Mouse (Mus musculus): ENCODE measurements around the gene Slc4a8. TPM values are rescaled to one million over a fixed set of nuclear protein-coding genes. Genes with fewer than 3 reads are reported as not detected.
A peak's percentile ranks its signal among the peaks of the same experiment; 100 is the strongest.

Gene Slc4a8
- polyA plus RNA-seq, 1 experiment from 2014 or later = 8.6 TPM

DNA sequence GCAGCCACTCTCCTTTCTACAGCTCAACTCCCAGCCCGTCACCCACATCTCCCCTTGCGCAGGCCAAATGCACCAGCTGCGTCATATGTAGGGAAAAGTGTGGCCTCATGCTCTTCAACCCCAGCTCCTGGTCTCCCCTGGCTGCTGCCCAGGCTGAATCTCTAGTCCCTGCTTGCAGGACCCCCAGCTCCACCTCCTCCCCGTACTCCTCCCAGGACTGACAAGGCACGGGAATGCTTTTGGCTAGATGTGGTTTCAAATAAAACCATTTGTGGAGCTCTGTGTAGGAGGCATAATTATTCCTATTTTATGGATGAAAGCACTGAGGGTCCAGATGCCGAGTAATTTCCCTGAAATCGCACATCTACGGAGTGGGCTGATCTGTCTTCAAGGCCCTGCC, 70.6 kb downstream of the Slc4a8 start:
- 80% methylated on average over 8 of the region's 8 CpGs for WGBS

GRCm38 (mm10) chr15:100832784-100833183, 71.2 kb downstream of the Slc4a8 start:
- H3K9me3 ChIP-seq = peaks cover 11% of the 10 kb centered on the region; the same call in 1 of the 2 replicates
- no peak overlapping the region for H3K27ac ChIP-seq
- H3K4me2 ChIP-seq = no peak overlapping the region
- H3K27me3 ChIP-seq = peaks cover 2% of the 10 kb centered on the region; the same call in 1 of the 2 replicates
- H3K36me3 ChIP-seq = no peaks in the 10 kb centered on the region
- no peak for ATAC-seq (ENCODE audit: insufficient number of reproducible peaks, insufficient read depth, low FRiP score, low TSS enrichment, low read depth)
- H3K9ac ChIP-seq (replicated peaks) = no peak overlapping the region
- 27% methylated on average over 7 of the region's 7 CpGs for WGBS
- H3K4me3 ChIP-seq (replicated peaks) = no peak overlapping the region
- peaks cover 3% of the 10 kb centered on the region; the same call in 1 of the 2 replicates for H3K4me1 ChIP-seq (replicated peaks)

More for the DNA sequence above, 70.6 kb downstream of the Slc4a8 start:
- peaks cover 3% of the 10 kb centered on the region; the same call in 1 of the 2 replicates for H3K4me1 ChIP-seq (replicated peaks)
- H3K27ac ChIP-seq = no peak overlapping the region
- H3K4me3 ChIP-seq (replicated peaks) = no peak overlapping the region
- H3K36me3 ChIP-seq = no peaks in the 10 kb centered on the region
- H3K27me3 ChIP-seq = peaks cover 2% of the 10 kb centered on the region; the same call in 1 of the 2 replicates
- H3K9ac ChIP-seq (replicated peaks) = no peak overlapping the region
- ATAC-seq (ENCODE audit: insufficient number of reproducible peaks, insufficient read depth, low FRiP score, low TSS enrichment, low read depth) = no peak
- peaks cover 5% of the 10 kb centered on the region; the same call in 1 of the 2 replicates for H3K9me3 ChIP-seq
- H3K4me2 ChIP-seq = no peak overlapping the region

GRCm38 (mm10) chr15:100836729-100837128, 75.2 kb downstream of the Slc4a8 start:
- H3K9ac ChIP-seq (replicated peaks) = no peak overlapping the region
- peaks cover 7% of the 10 kb centered on the region; the same call in 1 of the 2 replicates for H3K4me1 ChIP-seq (replicated peaks)
- H3K27me3 ChIP-seq = no peaks in the 10 kb centered on the region; the same call in 1 of the 2 replicates
- H3K27ac ChIP-seq = no peak overlapping the region
- H3K36me3 ChIP-seq = no peaks in the 10 kb centered on the region
- peaks cover 10% of the 10 kb centered on the region for H3K9me3 ChIP-seq
- H3K4me2 ChIP-seq = no peak overlapping the region
- WGBS = 81% methylated on average over 8 of the region's 8 CpGs
- no peak overlapping the region for H3K4me3 ChIP-seq (replicated peaks)
- no peak for ATAC-seq (ENCODE audit: insufficient number of reproducible peaks, insufficient read depth, low FRiP score, low TSS enrichment, low read depth)

DNA sequence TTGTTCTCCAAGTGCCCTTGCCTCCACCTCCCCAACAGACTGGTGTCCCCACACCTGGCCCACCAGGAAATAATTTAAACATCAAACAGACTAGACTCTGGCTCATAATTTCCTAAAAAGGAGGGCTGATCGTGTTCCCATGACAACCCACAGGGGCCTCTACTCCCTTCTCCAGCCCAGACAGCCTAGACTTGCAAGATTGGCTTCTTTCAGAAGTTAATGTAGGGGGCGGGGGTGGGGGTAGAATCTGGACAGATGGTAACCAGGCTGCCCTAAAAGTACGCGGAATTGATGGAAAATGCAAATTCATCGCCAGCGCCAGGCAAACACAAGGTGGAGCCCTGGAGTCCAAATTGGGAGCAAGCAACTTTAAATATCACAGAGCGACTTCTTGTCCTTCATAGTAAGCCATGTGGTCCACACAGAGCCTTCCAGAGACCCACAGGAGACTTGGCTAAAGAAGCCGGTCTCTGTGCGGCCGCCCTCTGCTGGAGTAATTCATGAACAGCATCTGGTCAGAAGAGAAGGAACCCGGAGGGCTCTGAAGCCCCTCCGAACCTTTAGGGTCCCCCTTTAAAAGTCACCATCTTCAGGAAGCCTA, 77.2 kb downstream of the Slc4a8 start:
- ATAC-seq (ENCODE audit: insufficient number of reproducible peaks, insufficient read depth, low FRiP score, low TSS enrichment, low read depth) = peak; percentile 80
- Histone ChIP-seq H3K36me3 (no peaks in the 10 kb centered on the region), H3K27me3 (no peaks in the 10 kb centered on the region), H3K9me3 (peaks cover 10% of the 10 kb centered on the region), H3K27ac (0 out of 2 replicates have a peak overlapping the region, but pooled peaks have one; percentile 17), H3K4me2 (no peak overlapping the region), H3K4me1 (replicated peaks) (peaks cover 4% of the 10 kb centered on the region; the same call in 1 of the 2 replicates), H3K9ac (replicated peaks) (no peak overlapping the region), H3K4me3 (replicated peaks) (no peak overlapping the region)
- WGBS = 31% methylated on average over 12 of the region's 12 CpGs

GRCm38 (mm10) chr15:100844336-100844735, 82.8 kb downstream of the Slc4a8 start:
- Histone ChIP-seq H3K36me3 (no peaks in the 10 kb centered on the region), H3K4me2 (no peak overlapping the region), H3K4me3 (replicated peaks) (no peak overlapping the region), H3K27me3 (no peaks in the 10 kb centered on the region), H3K9me3 (peaks cover 6% of the 10 kb centered on the region; the same call in 1 of the 2 replicates), H3K9ac (replicated peaks) (no peak overlapping the region), H3K27ac (no peak overlapping the region), H3K4me1 (replicated peaks) (peaks cover 6% of the 10 kb centered on the region; the same call in 1 of the 2 replicates)
- ATAC-seq (ENCODE audit: insufficient number of reproducible peaks, insufficient read depth, low FRiP score, low TSS enrichment, low read depth) = no peak
- 83% methylated on average over 7 of the region's 7 CpGs for WGBS

DNA sequence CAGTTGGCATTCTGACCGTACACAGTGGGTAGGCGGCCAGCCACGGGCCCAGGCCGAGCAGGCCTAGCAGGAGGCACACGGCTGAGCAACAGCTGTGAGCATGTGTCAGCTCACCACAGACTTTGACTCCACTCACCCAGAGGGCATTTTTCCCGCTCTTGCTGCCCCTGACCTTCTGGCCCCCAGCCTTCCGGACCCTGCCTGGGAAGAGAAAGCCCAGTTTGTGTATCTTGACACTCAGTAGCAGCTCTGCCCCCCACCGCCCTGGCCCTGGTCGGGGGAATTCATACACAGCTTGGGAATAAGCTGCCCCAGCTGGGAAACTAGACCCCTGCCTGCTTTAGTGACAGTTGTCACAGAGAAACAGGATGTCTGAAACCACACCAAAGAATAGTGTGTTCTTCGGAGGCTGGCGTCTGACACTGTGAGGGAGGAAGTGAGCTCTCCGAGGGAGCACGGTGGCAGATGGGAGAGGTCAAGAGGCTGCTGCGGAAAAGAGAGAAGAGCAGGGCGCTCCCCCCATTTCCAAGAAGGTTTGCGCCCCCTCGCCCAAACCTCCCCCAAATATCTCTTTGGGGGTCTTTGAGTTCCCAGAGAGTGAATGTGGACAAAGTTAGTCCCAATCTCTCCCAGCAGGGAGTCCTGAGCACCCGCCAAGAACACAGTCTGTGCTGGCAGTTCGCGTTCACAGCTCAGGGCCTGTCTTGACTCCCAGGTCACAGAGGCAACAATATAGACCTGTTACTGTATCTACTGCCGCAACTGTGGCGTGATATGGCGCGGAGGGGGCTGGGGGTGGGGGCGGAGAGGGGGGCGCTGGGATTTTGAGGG, 83.7 kb downstream of the Slc4a8 start:
- Histone ChIP-seq H3K27me3 (no peaks in the 10 kb centered on the region), H3K9ac (replicated peaks) (no peak overlapping the region), H3K4me2 (no peak overlapping the region), H3K27ac (0 out of 2 replicates have a peak overlapping the region, but pooled peaks have one; percentile 18), H3K9me3 (peaks cover 6% of the 10 kb centered on the region; the same call in 1 of the 2 replicates), H3K4me1 (replicated peaks) (peaks cover 6% of the 10 kb centered on the region; the same call in 1 of the 2 replicates), H3K36me3 (no peaks in the 10 kb centered on the region), H3K4me3 (replicated peaks) (no peak overlapping the region)
- 60% methylated on average over 26 of the region's 26 CpGs for WGBS
- 0 out of 2 replicates have a peak, but pooled peaks have one; percentile 42 for ATAC-seq (ENCODE audit: insufficient number of reproducible peaks, insufficient read depth, low FRiP score, low TSS enrichment, low read depth)

GRCm38 (mm10) chr15:100847193-100847592, 85.6 kb downstream of the Slc4a8 start:
- H3K9me3 ChIP-seq = peaks cover 6% of the 10 kb centered on the region; the same call in 1 of the 2 replicates
- 82% methylated on average over 6 of the region's 6 CpGs for WGBS
- peaks cover 6% of the 10 kb centered on the region; the same call in 1 of the 2 replicates for H3K4me1 ChIP-seq (replicated peaks)
- no peak for ATAC-seq (ENCODE audit: insufficient number of reproducible peaks, insufficient read depth, low FRiP score, low TSS enrichment, low read depth)
- H3K36me3 ChIP-seq = no peaks in the 10 kb centered on the region
- H3K4me2 ChIP-seq = no peak overlapping the region
- no peak overlapping the region for H3K4me3 ChIP-seq (replicated peaks)
- no peaks in the 10 kb centered on the region for H3K27me3 ChIP-seq
- no peak overlapping the region for H3K9ac ChIP-seq (replicated peaks)
- no peak overlapping the region for H3K27ac ChIP-seq

DNA sequence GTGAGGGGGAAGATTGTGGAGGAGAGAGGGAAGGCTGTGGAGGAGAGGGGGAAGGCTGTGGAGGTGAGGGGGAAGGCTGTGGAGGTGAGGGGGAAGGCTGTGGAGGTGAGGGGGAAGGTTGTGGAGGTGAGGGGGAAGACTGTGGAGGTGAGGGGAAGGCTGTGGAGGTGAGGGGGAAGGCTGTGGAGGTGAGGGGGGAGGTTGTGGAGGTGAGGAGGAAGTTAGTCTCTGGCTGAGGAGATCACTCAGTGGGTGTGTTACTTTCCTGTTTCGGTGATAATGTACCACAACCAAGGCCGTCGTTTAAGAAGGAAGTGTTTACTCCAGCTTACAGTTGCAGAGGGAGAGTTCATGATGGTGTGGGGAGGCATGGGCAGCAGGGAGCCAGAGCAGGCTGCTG, 96.0 kb downstream of the Slc4a8 start:
- no peak overlapping the region for H3K9ac ChIP-seq (replicated peaks)
- no peaks in the 10 kb centered on the region for H3K9me3 ChIP-seq
- no peak overlapping the region for H3K27ac ChIP-seq
- H3K27me3 ChIP-seq = no peaks in the 10 kb centered on the region
- 73% methylated on average over 3 of the region's 3 CpGs for WGBS
- H3K4me2 ChIP-seq = no peak overlapping the region
- ATAC-seq (ENCODE audit: insufficient number of reproducible peaks, insufficient read depth, low FRiP score, low TSS enrichment, low read depth) = no peak
- no peak overlapping the region for H3K4me3 ChIP-seq (replicated peaks)
- H3K36me3 ChIP-seq = no peaks in the 10 kb centered on the region
- no peaks in the 10 kb centered on the region for H3K4me1 ChIP-seq (replicated peaks)

GRCm38 (mm10) chr15:100860856-100861255, 99.3 kb downstream of the Slc4a8 start:
- 39% methylated on average over 5 of the region's 5 CpGs for WGBS
- Histone ChIP-seq H3K4me2 (no peak overlapping the region), H3K27ac (no peak overlapping the region), H3K9ac (replicated peaks) (no peak overlapping the region), H3K4me1 (replicated peaks) (no peaks in the 10 kb centered on the region), H3K36me3 (no peaks in the 10 kb centered on the region), H3K27me3 (no peaks in the 10 kb centered on the region; the same call in 1 of the 2 replicates), H3K9me3 (peaks cover 4% of the 10 kb centered on the region; the same call in 1 of the 2 replicates), H3K4me3 (replicated peaks) (no peak overlapping the region)
- ATAC-seq (ENCODE audit: insufficient number of reproducible peaks, insufficient read depth, low FRiP score, low TSS enrichment, low read depth) = no peak

- H3K36me3 ChIP-seq = no peaks in the 10 kb centered on the region
- H3K4me3 ChIP-seq (replicated peaks) = no peak overlapping the region
- ATAC-seq (ENCODE audit: insufficient number of reproducible peaks, insufficient read depth, low FRiP score, low TSS enrichment, low read depth) = no peak
- peaks cover 18% of the 10 kb centered on the region for H3K27me3 ChIP-seq
- H3K4me2 ChIP-seq = no peak overlapping the region
- H3K9ac ChIP-seq (replicated peaks) = no peak overlapping the region
- 39% methylated on average over 3 of the region's 3 CpGs for WGBS
- no peak overlapping the region for H3K27ac ChIP-seq
- H3K9me3 ChIP-seq = peaks cover 12% of the 10 kb centered on the region; the same call in 1 of the 2 replicates
- H3K4me1 ChIP-seq (replicated peaks) = no peaks in the 10 kb centered on the region
These were observed 104.0 kb downstream of the Slc4a8 start for GRCm38 (mm10) chr15:100865556-100865955.

GRCm38 (mm10) chr15:100869558-100869957, 108.0 kb downstream of the Slc4a8 start, which contains the start of gene Scn8a:
Gene Scn8a (plus strand): TSS chr15:100869858.
- Histone ChIP-seq H3K36me3 (no peaks in the 10 kb centered on the region), H3K27ac (no peak within 1 kb of the TSS), H3K9ac (replicated peaks) (peak within 1 kb of the TSS; percentile 42), H3K9me3 (peaks cover 12% of the 10 kb centered on the region; the same call in 1 of the 2 replicates), H3K4me1 (replicated peaks) (peaks cover 11% of the 10 kb centered on the region), H3K4me3 (replicated peaks) (peak within 1 kb of the TSS; percentile 82), H3K27me3 (peaks cover 48% of the 10 kb centered on the region), H3K4me2 (peak within 1 kb of the TSS; percentile 66)
- 72% methylated on average over 7 of the region's 7 CpGs for WGBS
- no peak for ATAC-seq (ENCODE audit: insufficient number of reproducible peaks, insufficient read depth, low FRiP score, low TSS enrichment, low read depth)
